Mouse (Mus musculus): ENCODE data around the gene Crym. TPM values are rescaled to one million over a fixed set of nuclear protein-coding genes. Genes with fewer than 3 reads are reported as not detected.

Crym gene
- polyA plus RNA-seq, 1 experiment from 2014 or later = 1.4 TPM

DNA sequence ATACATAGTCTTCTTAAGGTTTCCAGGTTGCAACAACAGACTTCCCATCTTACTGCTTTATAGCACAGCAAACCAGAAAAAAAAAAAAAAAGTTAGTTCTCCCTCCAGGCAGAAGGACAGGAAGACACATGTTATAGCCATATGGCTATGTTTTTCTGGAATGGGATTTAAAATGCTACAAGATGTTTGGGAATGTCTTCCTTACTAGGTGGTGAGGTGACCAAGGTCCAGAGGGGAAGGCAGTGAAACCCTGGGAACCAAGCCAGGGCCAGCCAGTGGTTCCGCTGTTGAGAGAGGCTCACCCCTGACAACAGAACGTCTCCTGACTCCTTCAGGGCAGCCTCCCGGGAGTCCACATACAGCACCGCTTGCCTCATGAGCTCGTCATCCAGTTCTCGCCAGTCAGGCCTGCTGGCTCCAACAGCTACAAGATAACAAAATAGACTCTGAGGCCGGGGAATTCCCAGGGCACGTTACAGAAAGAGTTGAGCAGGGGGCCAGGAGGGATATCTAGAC lies 11.7 kb downstream of the Crym start:
- Histone ChIP-seq H3K4me2 (ENCODE audit: low read length) (no peak overlapping the region), H3K4me3 (ENCODE audit: low read depth, low read length) (no peak overlapping the region), H3K9ac (ENCODE audit: low read length) (no peak overlapping the region), H3K36me3 (ENCODE audit: control insufficient read depth, insufficient read depth, low read length) (no peaks in the 10 kb centered on the region), H3K27me3 (replicated peaks; ENCODE audit: control insufficient read depth, insufficient read depth, low read length) (no peaks in the 10 kb centered on the region), H3K27ac (ENCODE audit: low read depth) (no peak overlapping the region), H3K9me3 (ENCODE audit: control insufficient read depth, low read length) (no peaks in the 10 kb centered on the region), H3K4me1 (replicated peaks; ENCODE audit: control insufficient read depth, insufficient read depth, low read length) (peaks cover 12% of the 10 kb centered on the region; the same call in 1 of the 2 replicates)
- DNase-seq (ENCODE audit: low spot score) (no peak), ATAC-seq (replicated peaks; ENCODE audit: low FRiP score, low TSS enrichment, low read depth) (no peak; the same call in 1 of the 2 replicates)
- WGBS = 55% methylated on average over 8 of the region's 8 CpGs

DNA sequence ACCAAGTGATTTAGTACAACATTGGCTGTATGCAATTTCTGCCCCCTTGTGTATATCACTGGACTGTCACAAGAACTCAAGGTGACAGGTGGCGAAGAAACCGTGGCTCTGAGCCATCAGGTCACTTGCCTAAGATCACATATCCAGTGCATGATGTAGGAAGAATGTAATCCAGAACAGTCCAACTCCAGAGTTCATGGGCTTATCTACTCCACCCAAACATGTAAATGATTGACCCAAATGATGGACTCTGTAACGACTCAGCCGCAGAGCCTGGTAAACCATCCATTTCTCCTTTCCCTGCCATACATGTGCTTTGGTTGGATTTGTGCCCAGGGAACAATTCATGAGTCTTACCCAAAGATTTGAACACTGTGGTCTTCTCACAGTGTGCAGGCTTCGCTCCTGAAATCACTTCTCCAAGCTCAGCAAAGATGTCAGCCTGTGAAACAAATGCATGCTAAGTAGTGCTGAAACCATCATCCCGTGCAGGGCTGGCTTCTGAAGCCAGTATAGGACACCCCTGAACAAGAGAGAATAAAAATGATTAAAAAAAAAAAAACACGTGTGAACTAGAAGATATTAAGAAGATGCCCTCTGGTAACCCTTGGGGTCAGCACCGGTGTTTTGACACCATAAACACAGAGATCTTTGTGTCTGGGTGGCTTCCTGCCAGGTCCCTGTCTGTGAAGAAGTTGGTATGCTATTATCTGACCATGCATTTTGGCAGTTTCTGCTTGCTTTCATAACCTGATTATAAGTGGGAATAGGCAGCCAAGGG lies 12.4 kb downstream of the Crym start:
- Histone ChIP-seq H3K4me2 (ENCODE audit: low read length) (no peak overlapping the region), H3K27me3 (replicated peaks; ENCODE audit: control insufficient read depth, insufficient read depth, low read length) (no peaks in the 10 kb centered on the region), H3K36me3 (ENCODE audit: control insufficient read depth, insufficient read depth, low read length) (no peaks in the 10 kb centered on the region), H3K9me3 (ENCODE audit: control insufficient read depth, low read length) (no peaks in the 10 kb centered on the region), H3K4me3 (ENCODE audit: low read depth, low read length) (no peak overlapping the region), H3K4me1 (replicated peaks; ENCODE audit: control insufficient read depth, insufficient read depth, low read length) (peaks cover 12% of the 10 kb centered on the region; the same call in 1 of the 2 replicates), H3K9ac (ENCODE audit: low read length) (no peak overlapping the region), H3K27ac (ENCODE audit: low read depth) (no peak overlapping the region)
- peak; percentile 55 for DNase-seq (ENCODE audit: low spot score)
- ATAC-seq (replicated peaks; ENCODE audit: low FRiP score, low TSS enrichment, low read depth) = peak; percentile 83
- 53% methylated on average over 8 of the region's 8 CpGs for WGBS

DNA sequence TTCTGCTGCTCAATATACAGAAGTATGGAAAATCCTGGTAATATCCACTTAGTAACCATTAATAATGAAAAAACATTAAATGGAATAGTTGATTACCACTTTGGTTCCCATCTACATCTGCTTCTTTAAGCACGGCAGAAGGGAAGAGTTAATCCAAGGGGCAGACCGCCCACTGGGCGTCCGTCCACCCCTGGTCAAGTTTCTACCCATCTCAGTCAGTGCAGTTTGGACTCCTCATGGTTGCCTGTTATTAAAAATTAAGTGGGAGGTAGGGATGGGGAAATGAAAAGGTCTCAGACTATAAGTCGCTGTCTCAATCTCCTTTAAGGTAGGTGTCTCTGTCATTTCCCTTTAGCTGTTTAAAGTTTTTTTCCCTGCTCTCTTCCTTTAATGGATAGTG lies 13.0 kb downstream of the Crym start:
- H3K4me3 ChIP-seq (ENCODE audit: low read depth, low read length) = no peak overlapping the region
- H3K9ac ChIP-seq (ENCODE audit: low read length) = no peak overlapping the region
- no peaks in the 10 kb centered on the region for H3K36me3 ChIP-seq (ENCODE audit: control insufficient read depth, insufficient read depth, low read length)
- DNase-seq (ENCODE audit: low spot score) (no peak), ATAC-seq (replicated peaks; ENCODE audit: low FRiP score, low TSS enrichment, low read depth) (no peak)
- no peak overlapping the region for H3K27ac ChIP-seq (ENCODE audit: low read depth)
- H3K9me3 ChIP-seq (ENCODE audit: control insufficient read depth, low read length) = no peaks in the 10 kb centered on the region
- H3K27me3 ChIP-seq (replicated peaks; ENCODE audit: control insufficient read depth, insufficient read depth, low read length) = no peaks in the 10 kb centered on the region
- peaks cover 12% of the 10 kb centered on the region; the same call in 1 of the 2 replicates for H3K4me1 ChIP-seq (replicated peaks; ENCODE audit: control insufficient read depth, insufficient read depth, low read length)
- WGBS = 86% methylated on average over 5 of the region's 5 CpGs
- H3K4me2 ChIP-seq (ENCODE audit: low read length) = no peak overlapping the region

DNA sequence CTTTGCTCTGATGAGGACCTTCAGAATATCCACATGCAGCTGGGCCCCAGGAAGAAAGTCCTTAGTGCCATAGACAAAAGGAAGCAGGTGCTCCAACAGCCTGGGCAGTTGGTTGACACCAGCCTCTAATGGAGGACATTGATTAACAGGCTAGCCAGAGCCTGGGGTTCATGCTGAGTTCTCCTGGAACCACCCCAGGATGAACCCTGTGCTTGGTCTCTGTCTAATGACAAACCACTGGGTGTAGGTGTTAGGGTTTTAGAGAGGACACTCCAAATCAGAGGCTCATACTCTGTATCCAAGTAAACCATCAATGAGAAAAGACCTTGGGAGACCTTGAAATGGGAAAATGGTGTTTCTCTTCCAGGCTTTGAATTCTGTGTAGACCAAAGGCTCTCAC lies 19.0 kb downstream of the Crym start:
- ATAC-seq (replicated peaks; ENCODE audit: low FRiP score, low TSS enrichment, low read depth) (no peak), DNase-seq (ENCODE audit: low spot score) (no peak)
- Histone ChIP-seq H3K9me3 (ENCODE audit: control insufficient read depth, low read length) (no peaks in the 10 kb centered on the region), H3K36me3 (ENCODE audit: control insufficient read depth, insufficient read depth, low read length) (no peaks in the 10 kb centered on the region), H3K27me3 (replicated peaks; ENCODE audit: control insufficient read depth, insufficient read depth, low read length) (no peaks in the 10 kb centered on the region), H3K4me1 (replicated peaks; ENCODE audit: control insufficient read depth, insufficient read depth, low read length) (no peaks in the 10 kb centered on the region), H3K27ac (ENCODE audit: low read depth) (no peak overlapping the region), H3K4me3 (ENCODE audit: low read depth, low read length) (no peak overlapping the region), H3K4me2 (ENCODE audit: low read length) (no peak overlapping the region), H3K9ac (ENCODE audit: low read length) (no peak overlapping the region)

DNA sequence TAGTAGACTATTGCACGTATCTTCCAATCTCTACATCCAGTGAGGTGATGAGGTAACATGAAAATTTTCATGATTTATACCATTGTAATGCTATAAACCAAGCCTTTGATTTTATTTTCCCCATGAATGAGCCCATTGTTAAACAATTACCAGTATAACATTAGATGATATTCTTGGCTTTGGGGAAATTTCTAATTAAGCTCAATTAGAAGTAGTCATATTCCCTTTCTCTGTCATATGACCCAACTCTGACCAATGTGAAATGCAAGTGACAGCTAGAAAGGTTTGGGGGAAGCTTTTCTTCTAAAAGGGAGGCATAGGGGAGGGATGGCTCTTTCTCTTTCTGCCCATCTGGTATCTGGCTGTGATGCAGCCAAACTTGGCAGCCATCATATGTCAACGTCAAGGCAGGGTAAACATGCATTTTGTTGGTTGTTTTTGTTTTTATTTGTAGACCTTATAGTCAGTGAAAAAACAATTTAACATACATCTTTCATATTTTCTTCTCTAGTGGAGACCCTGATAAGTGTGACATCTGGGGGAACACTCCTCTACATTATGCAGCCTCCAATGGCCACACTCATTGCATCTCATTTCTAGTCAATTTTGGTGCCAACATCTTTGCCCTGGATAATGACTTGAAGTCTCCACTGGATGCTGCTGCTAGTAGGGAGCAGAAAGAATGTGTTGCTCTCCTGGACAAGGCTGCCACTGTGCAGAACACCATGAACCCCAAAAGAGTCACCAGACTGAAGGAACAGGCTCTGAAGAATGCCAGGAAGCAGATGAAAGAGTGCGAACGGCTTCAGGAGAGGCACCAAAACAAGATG lies 20.3 kb downstream of the Crym start:
- Histone ChIP-seq H3K4me2 (ENCODE audit: low read length) (no peak overlapping the region), H3K27ac (ENCODE audit: low read depth) (no peak overlapping the region), H3K27me3 (replicated peaks; ENCODE audit: control insufficient read depth, insufficient read depth, low read length) (no peaks in the 10 kb centered on the region), H3K4me3 (ENCODE audit: low read depth, low read length) (no peak overlapping the region), H3K36me3 (ENCODE audit: control insufficient read depth, insufficient read depth, low read length) (no peaks in the 10 kb centered on the region), H3K4me1 (replicated peaks; ENCODE audit: control insufficient read depth, insufficient read depth, low read length) (no peaks in the 10 kb centered on the region), H3K9me3 (ENCODE audit: control insufficient read depth, low read length) (no peaks in the 10 kb centered on the region), H3K9ac (ENCODE audit: low read length) (no peak overlapping the region)
- ATAC-seq (replicated peaks; ENCODE audit: low FRiP score, low TSS enrichment, low read depth) = no peak
- no peak for DNase-seq (ENCODE audit: low spot score)
- WGBS = 95% methylated on average over 4 of the region's 4 CpGs

DNA sequence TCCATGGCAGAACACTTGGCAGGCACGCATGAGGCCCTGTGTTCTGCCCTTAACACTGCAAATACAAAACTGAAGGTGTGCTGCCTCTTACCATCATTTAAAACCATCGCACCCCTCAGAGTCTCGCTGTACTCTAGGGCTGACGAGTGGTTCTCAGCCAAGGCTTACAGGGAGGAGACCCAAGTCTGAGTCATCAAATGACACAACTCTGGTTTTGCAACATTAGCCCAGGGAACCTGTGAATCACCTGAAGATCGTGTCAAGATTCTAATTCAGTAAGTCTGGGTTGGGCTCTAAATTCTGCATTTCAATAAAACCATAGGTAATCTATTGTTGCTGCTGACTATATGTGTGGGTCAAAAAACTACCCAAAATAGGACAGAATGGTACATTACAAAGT lies 21.4 kb downstream of the Crym start:
- H3K9ac ChIP-seq (ENCODE audit: low read length) = no peak overlapping the region
- no peak for ATAC-seq (replicated peaks; ENCODE audit: low FRiP score, low TSS enrichment, low read depth)
- H3K27ac ChIP-seq (ENCODE audit: low read depth) = no peak overlapping the region
- no peak overlapping the region for H3K4me3 ChIP-seq (ENCODE audit: low read depth, low read length)
- DNase-seq (ENCODE audit: low spot score) = peak; percentile 44
- H3K4me1 ChIP-seq (replicated peaks; ENCODE audit: control insufficient read depth, insufficient read depth, low read length) = no peaks in the 10 kb centered on the region
- H3K27me3 ChIP-seq (replicated peaks; ENCODE audit: control insufficient read depth, insufficient read depth, low read length) = no peaks in the 10 kb centered on the region
- H3K9me3 ChIP-seq (ENCODE audit: control insufficient read depth, low read length) = no peaks in the 10 kb centered on the region
- no peaks in the 10 kb centered on the region for H3K36me3 ChIP-seq (ENCODE audit: control insufficient read depth, insufficient read depth, low read length)
- 83% methylated on average over 5 of the region's 5 CpGs for WGBS
- H3K4me2 ChIP-seq (ENCODE audit: low read length) = no peak overlapping the region

DNA sequence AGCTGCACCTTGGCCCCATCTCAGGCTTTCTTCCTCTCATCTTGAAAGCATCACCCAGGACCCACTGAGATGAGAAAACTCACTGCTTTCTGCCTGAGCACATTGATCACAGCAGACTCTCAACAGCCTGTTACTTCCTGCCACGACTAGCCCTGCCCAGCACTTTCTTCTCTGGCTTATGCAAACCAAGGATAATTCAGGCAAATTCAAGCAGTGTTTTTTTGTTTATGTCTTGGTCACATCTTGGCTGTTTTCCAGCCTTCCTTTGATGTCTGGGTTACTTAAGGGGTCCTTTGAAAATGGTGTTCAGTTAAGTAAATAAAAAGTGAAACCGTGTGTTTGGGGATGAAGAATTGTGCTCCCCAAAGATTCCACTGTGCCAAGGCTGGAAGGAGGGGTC lies 23.0 kb downstream of the Crym start:
- Histone ChIP-seq H3K9me3 (ENCODE audit: control insufficient read depth, low read length) (no peaks in the 10 kb centered on the region), H3K9ac (ENCODE audit: low read length) (no peak overlapping the region), H3K27me3 (replicated peaks; ENCODE audit: control insufficient read depth, insufficient read depth, low read length) (no peaks in the 10 kb centered on the region), H3K4me2 (ENCODE audit: low read length) (no peak overlapping the region), H3K4me3 (ENCODE audit: low read depth, low read length) (no peak overlapping the region), H3K36me3 (ENCODE audit: control insufficient read depth, insufficient read depth, low read length) (no peaks in the 10 kb centered on the region), H3K27ac (ENCODE audit: low read depth) (no peak overlapping the region), H3K4me1 (replicated peaks; ENCODE audit: control insufficient read depth, insufficient read depth, low read length) (no peaks in the 10 kb centered on the region)
- DNase-seq (ENCODE audit: low spot score) = no peak
- ATAC-seq (replicated peaks; ENCODE audit: low FRiP score, low TSS enrichment, low read depth) = no peak
- WGBS = 20% methylated on average over 2 of the region's 2 CpGs

DNA sequence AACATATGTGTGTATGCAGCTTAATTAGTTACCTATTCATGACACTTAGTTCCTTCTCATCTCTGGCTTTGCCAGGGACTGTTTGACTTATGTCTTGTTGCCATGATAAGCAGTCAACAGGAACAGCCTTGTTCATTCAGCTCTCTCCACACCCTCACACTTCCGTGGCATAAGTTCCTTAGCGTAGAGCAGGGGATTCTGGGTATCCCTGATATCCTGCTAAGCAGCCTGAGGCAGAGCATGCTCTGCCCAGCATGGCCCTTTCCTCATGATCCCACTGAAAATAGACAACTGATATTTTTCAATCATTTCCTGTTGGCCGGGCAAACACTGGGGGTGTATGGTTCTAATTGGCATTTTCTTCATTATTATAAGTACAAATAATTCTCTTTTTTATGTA lies 24.3 kb downstream of the Crym start:
- 75% methylated on average over 3 of the region's 3 CpGs for WGBS

More for the DNA sequence above, 24.3 kb downstream of the Crym start:
- no peak overlapping the region for H3K4me3 ChIP-seq (ENCODE audit: low read depth, low read length)
- no peaks in the 10 kb centered on the region for H3K36me3 ChIP-seq (ENCODE audit: control insufficient read depth, insufficient read depth, low read length)
- H3K9ac ChIP-seq (ENCODE audit: low read length) = no peak overlapping the region
- DNase-seq (ENCODE audit: low spot score) (no peak), ATAC-seq (replicated peaks; ENCODE audit: low FRiP score, low TSS enrichment, low read depth) (no peak)
- no peaks in the 10 kb centered on the region for H3K9me3 ChIP-seq (ENCODE audit: control insufficient read depth, low read length)
- no peaks in the 10 kb centered on the region for H3K4me1 ChIP-seq (replicated peaks; ENCODE audit: control insufficient read depth, insufficient read depth, low read length)
- H3K27ac ChIP-seq (ENCODE audit: low read depth) = no peak overlapping the region
- H3K27me3 ChIP-seq (replicated peaks; ENCODE audit: control insufficient read depth, insufficient read depth, low read length) = no peaks in the 10 kb centered on the region
- no peak overlapping the region for H3K4me2 ChIP-seq (ENCODE audit: low read length)

All from intestine, embryonic 14.5 days (tissue).